Mouse (Mus musculus) midbrain, embryonic 13.5 days (tissue): ENCODE data around the gene 4930568D16Rik. TPM values are rescaled to one million over a fixed set of nuclear protein-coding genes. Genes with fewer than 3 reads are reported as not detected.

Experiments used
- ATAC-seq: fragments of 200-750 bp; cut with Nextera tagmentation; 2 replicates; pipeline ENCODE4 v1.8.0; 2017; ENCODE audit warnings: mild to moderate bottlenecking, moderate TSS enrichment, moderate library complexity
- H3K27ac ChIP-seq: fragments of 300-500 bp; sonication (generic); 2 replicates; pipeline ENCODE4 v1.5.1; 2015; ENCODE audit warnings: inconsistent platforms, mild to moderate bottlenecking, moderate library complexity
- H3K27me3 ChIP-seq: fragments of 300-500 bp; sonication (generic); 2 replicates; pipeline ENCODE4 v1.6.1; 2015; ENCODE audit warnings: mild to moderate bottlenecking, inconsistent platforms
- H3K36me3 ChIP-seq: fragments of 300-500 bp; sonication (generic); 2 replicates; pipeline ENCODE4 v1.6.1; 2015; ENCODE audit warnings: mild to moderate bottlenecking, inconsistent platforms
- H3K4me1 ChIP-seq: fragments of 300-500 bp; sonication (generic); replicated peaks from 2 replicates; pipeline ENCODE4 v1.6.1; 2015; ENCODE audit warnings: inconsistent platforms
- H3K4me2 ChIP-seq: fragments of 300-500 bp; sonication (generic); replicated peaks from 2 replicates; pipeline ENCODE4 v1.6.1; 2015; ENCODE audit warnings: moderate library complexity, mild to moderate bottlenecking, inconsistent platforms
- H3K4me3 ChIP-seq: fragments of 300-500 bp; sonication (generic); replicated peaks from 2 replicates; pipeline ENCODE4 v1.5.1; 2015; ENCODE audit warnings: mild to moderate bottlenecking, inconsistent platforms
- H3K9ac ChIP-seq: fragments of 300-500 bp; sonication (generic); replicated peaks from 2 replicates; pipeline ENCODE4 v1.6.1; 2015; ENCODE audit warnings: mild to moderate bottlenecking, inconsistent platforms
- H3K9me3 ChIP-seq: fragments of 300-500 bp; sonication (generic); 2 replicates; pipeline ENCODE4 v1.6.1; 2016; ENCODE audit warnings: mild to moderate bottlenecking, inconsistent platforms
- WGBS: fragments of 180-500 bp; shearing (Covaris S2); methylation state at CpG from one replicate; pipeline ENCODE4 v1.1.7; 2015; 5-methylcytosine and 5-hydroxymethylcytosine counted together
- polyA plus RNA-seq: library from polyadenylated mRNA; unstranded; fragments of >200 nt; fragmentation: Nextera tagmentation; extraction: Ambion mirVana; gene quantifications from 2 replicates; pipeline ENCODE4 v1.2.1, GENCODE M21; 2015

The 4930568D16Rik gene
- polyA plus RNA-seq, 1 experiment from 2014 or later: not detected

- Histone ChIP-seq H3K9ac (no peak overlapping the region), H3K27ac (no peak overlapping the region), H3K27me3 (no peaks in the 10 kb centered on the region; the same call in 1 of the 2 replicates), H3K36me3 (no peaks in the 10 kb centered on the region), H3K9me3 (no peaks in the 10 kb centered on the region), H3K4me2 (no peak overlapping the region), H3K4me1 (peaks cover 20% of the 10 kb centered on the region), H3K4me3 (no peak overlapping the region)
- ATAC-seq: no peak
- WGBS: 91% methylated on average over 6 of the region's 6 CpGs
These were observed 28.8 kb downstream of the 4930568D16Rik start for GRCm38 (mm10) chr2:35338707-35339106.

GRCm38 (mm10) chr2:35338036-35338435, 29.5 kb downstream of the 4930568D16Rik start:
- ATAC-seq: no peak
- no peak overlapping the region for H3K9ac ChIP-seq
- H3K27me3 ChIP-seq: no peaks in the 10 kb centered on the region; the same call in 1 of the 2 replicates
- WGBS: 76% methylated on average over 1 of the region's 1 CpGs
- H3K4me1 ChIP-seq: peaks cover 20% of the 10 kb centered on the region
- no peak overlapping the region for H3K27ac ChIP-seq
- no peak overlapping the region for H3K4me2 ChIP-seq
- H3K36me3 ChIP-seq: no peaks in the 10 kb centered on the region
- H3K9me3 ChIP-seq: no peaks in the 10 kb centered on the region
- H3K4me3 ChIP-seq: no peak overlapping the region

- H3K9me3 ChIP-seq: no peaks in the 10 kb centered on the region
- H3K9ac ChIP-seq: peak overlapping the region; percentile 76
- peak overlapping the region; percentile 98 for H3K4me2 ChIP-seq
- peak overlapping the region; percentile 74 for H3K4me3 ChIP-seq
- 0 out of 2 replicates have a peak, but pooled peaks have one; percentile 10 for ATAC-seq
- no peaks in the 10 kb centered on the region; the same call in 1 of the 2 replicates for H3K27me3 ChIP-seq
- H3K36me3 ChIP-seq: no peaks in the 10 kb centered on the region
- peaks cover 20% of the 10 kb centered on the region for H3K4me1 ChIP-seq
- H3K27ac ChIP-seq: no peak overlapping the region
- WGBS: 49% methylated on average over 10 of the region's 10 CpGs
These were observed 30.1 kb downstream of the 4930568D16Rik start for GRCm38 (mm10) chr2:35337419-35337818.

GRCm38 (mm10) chr2:35336388-35337280, 30.9 kb downstream of the 4930568D16Rik start, which contains the start of gene Stom:
Gene Stom (minus strand): TSS chr2:35336976.
- Histone ChIP-seq H3K4me2 (peak within 1 kb of the TSS; percentile 98), H3K4me1 (peaks cover 20% of the 10 kb centered on the region), H3K27me3 (no peaks in the 10 kb centered on the region; the same call in 1 of the 2 replicates), H3K27ac (peak within 1 kb of the TSS; percentile 65), H3K36me3 (no peaks in the 10 kb centered on the region), H3K9ac (peak within 1 kb of the TSS; percentile 76), H3K4me3 (peak within 1 kb of the TSS; percentile 74), H3K9me3 (no peaks in the 10 kb centered on the region)
- WGBS: under 1% methylated on average over 45 of the region's 45 CpGs
- ATAC-seq: peak; percentile 99

- Histone ChIP-seq H3K4me2 (peak overlapping the region; percentile 98), H3K9me3 (no peaks in the 10 kb centered on the region), H3K36me3 (no peaks in the 10 kb centered on the region), H3K27ac (no peak overlapping the region), H3K9ac (peak overlapping the region; percentile 76; the same call in 1 of the 2 replicates), H3K4me3 (peak overlapping the region; percentile 74), H3K27me3 (no peaks in the 10 kb centered on the region; the same call in 1 of the 2 replicates), H3K4me1 (peaks cover 20% of the 10 kb centered on the region)
- ATAC-seq: no peak
- 2% methylated on average over 7 of the region's 7 CpGs for WGBS
These were observed 31.9 kb downstream of the 4930568D16Rik start for GRCm38 (mm10) chr2:35335620-35336019.

GRCm38 (mm10) chr2:35333670-35334069, 33.9 kb downstream of the 4930568D16Rik start:
- ATAC-seq: no peak
- Histone ChIP-seq H3K9ac (no peak overlapping the region), H3K4me1 (peaks cover 20% of the 10 kb centered on the region), H3K9me3 (no peaks in the 10 kb centered on the region), H3K27ac (no peak overlapping the region), H3K27me3 (peaks cover 4% of the 10 kb centered on the region; the same call in 1 of the 2 replicates), H3K4me2 (no peak overlapping the region), H3K36me3 (no peaks in the 10 kb centered on the region), H3K4me3 (no peak overlapping the region)

GRCm38 (mm10) chr2:35331205-35331604, 36.3 kb downstream of the 4930568D16Rik start:
- no peak for ATAC-seq
- 78% methylated on average over 2 of the region's 2 CpGs for WGBS
- Histone ChIP-seq H3K4me3 (no peak overlapping the region), H3K27ac (no peak overlapping the region), H3K4me2 (no peak overlapping the region), H3K9ac (no peak overlapping the region), H3K36me3 (no peaks in the 10 kb centered on the region), H3K9me3 (no peaks in the 10 kb centered on the region), H3K27me3 (peaks cover 15% of the 10 kb centered on the region), H3K4me1 (peaks cover 18% of the 10 kb centered on the region)

GRCm38 (mm10) chr2:35329061-35329460, 38.5 kb downstream of the 4930568D16Rik start:
- Histone ChIP-seq H3K9ac (no peak overlapping the region), H3K27me3 (peaks cover 27% of the 10 kb centered on the region), H3K36me3 (no peaks in the 10 kb centered on the region), H3K4me1 (peaks cover 8% of the 10 kb centered on the region), H3K4me2 (no peak overlapping the region), H3K9me3 (no peaks in the 10 kb centered on the region), H3K27ac (no peak overlapping the region), H3K4me3 (no peak overlapping the region)
- 89% methylated on average over 2 of the region's 2 CpGs for WGBS
- no peak for ATAC-seq

GRCm38 (mm10) chr2:35328064-35328792, 39.3 kb downstream of the 4930568D16Rik start:
- Histone ChIP-seq H3K4me3 (no peak overlapping the region), H3K9ac (no peak overlapping the region), H3K9me3 (no peaks in the 10 kb centered on the region), H3K4me1 (peaks cover 8% of the 10 kb centered on the region), H3K36me3 (no peaks in the 10 kb centered on the region), H3K27ac (no peak overlapping the region), H3K4me2 (no peak overlapping the region), H3K27me3 (peaks cover 34% of the 10 kb centered on the region)
- no peak for ATAC-seq
- 31% methylated on average over 11 of the region's 11 CpGs for WGBS

GRCm38 (mm10) chr2:35327583-35327982, 39.9 kb downstream of the 4930568D16Rik start:
- WGBS: 61% methylated on average over 10 of the region's 10 CpGs
- Histone ChIP-seq H3K9me3 (no peaks in the 10 kb centered on the region), H3K4me3 (no peak overlapping the region), H3K9ac (no peak overlapping the region), H3K27me3 (peaks cover 34% of the 10 kb centered on the region), H3K4me1 (peaks cover 11% of the 10 kb centered on the region), H3K36me3 (no peaks in the 10 kb centered on the region), H3K4me2 (no peak overlapping the region), H3K27ac (no peak overlapping the region)
- no peak for ATAC-seq

GRCm38 (mm10) chr2:35326931-35327330, 40.6 kb downstream of the 4930568D16Rik start:
- no peak overlapping the region for H3K4me3 ChIP-seq
- no peak overlapping the region for H3K9ac ChIP-seq
- 46% methylated on average over 1 of the region's 1 CpGs for WGBS
- no peak for ATAC-seq
- no peak overlapping the region for H3K27ac ChIP-seq
- H3K4me2 ChIP-seq: no peak overlapping the region
- peaks cover 34% of the 10 kb centered on the region for H3K27me3 ChIP-seq
- H3K36me3 ChIP-seq: no peaks in the 10 kb centered on the region
- peaks cover 15% of the 10 kb centered on the region for H3K4me1 ChIP-seq
- H3K9me3 ChIP-seq: no peaks in the 10 kb centered on the region

GRCm38 (mm10) chr2:35325930-35326329, 41.6 kb downstream of the 4930568D16Rik start:
- 72% methylated on average over 10 of the region's 10 CpGs for WGBS
- Histone ChIP-seq H3K27me3 (peaks cover 34% of the 10 kb centered on the region), H3K36me3 (no peaks in the 10 kb centered on the region), H3K9ac (no peak overlapping the region), H3K27ac (no peak overlapping the region), H3K4me3 (no peak overlapping the region), H3K4me1 (peaks cover 15% of the 10 kb centered on the region), H3K9me3 (no peaks in the 10 kb centered on the region), H3K4me2 (no peak overlapping the region)
- no peak for ATAC-seq
